Mouse (Mus musculus) liver, embryonic 13.5 days (tissue): ENCODE measurements around the gene Polr3gl. TPM values are rescaled to one million over a fixed set of nuclear protein-coding genes. Genes with fewer than 3 reads are reported as not detected.

Experiments used
- ATAC-seq: fragments of 200-750 bp; cut with Nextera tagmentation; 2 replicates; pipeline ENCODE4 v1.8.0; 2017; ENCODE audit warnings: low read depth, mild to moderate bottlenecking, moderate number of reproducible peaks, moderate library complexity
- DNase-seq: peaks from one replicate; pipeline ENCODE4 v3.0.0; 2022
- H3K27ac ChIP-seq: fragments of 300-500 bp; sonication (generic); 2 replicates; pipeline ENCODE4 v1.5.1; 2015; ENCODE audit warnings: moderate library complexity, mild to moderate bottlenecking, inconsistent platforms
- H3K27me3 ChIP-seq: fragments of 300-500 bp; sonication (generic); 2 replicates; pipeline ENCODE4 v1.6.1; 2015; ENCODE audit warnings: mild to moderate bottlenecking, inconsistent platforms
- H3K36me3 ChIP-seq: fragments of 300-500 bp; sonication (generic); 2 replicates; pipeline ENCODE4 v1.6.1; 2015; ENCODE audit warnings: mild to moderate bottlenecking, inconsistent platforms
- H3K4me1 ChIP-seq: fragments of 300-500 bp; sonication (generic); replicated peaks from 2 replicates; pipeline ENCODE4 v1.6.1; 2015; ENCODE audit warnings: inconsistent platforms
- H3K4me2 ChIP-seq: fragments of 300-500 bp; sonication (generic); 2 replicates; pipeline ENCODE4 v1.6.1; 2015; ENCODE audit warnings: inconsistent platforms, mild to moderate bottlenecking, moderate library complexity
- H3K4me3 ChIP-seq: fragments of 300-500 bp; sonication (generic); replicated peaks from 2 replicates; pipeline ENCODE4 v1.5.1; 2015; ENCODE audit warnings: mild to moderate bottlenecking, inconsistent platforms
- H3K9ac ChIP-seq: fragments of 300-500 bp; sonication (generic); 2 replicates; pipeline ENCODE4 v1.6.1; 2015; ENCODE audit warnings: mild to moderate bottlenecking, inconsistent platforms
- H3K9me3 ChIP-seq: fragments of 300-500 bp; sonication (generic); replicated peaks from 2 replicates; pipeline ENCODE4 v1.6.1; 2016; ENCODE audit warnings: inconsistent platforms
- WGBS: fragments of 180-500 bp; shearing (Covaris S2); methylation state at CpG from one replicate; pipeline ENCODE4 v1.1.7; 2015; ENCODE audit not compliant: insufficient replicate concordance; 5-methylcytosine and 5-hydroxymethylcytosine counted together
- polyA plus RNA-seq: library from polyadenylated mRNA; unstranded; fragments of >200 nt; fragmentation: Nextera tagmentation; extraction: Ambion mirVana; gene quantifications from 2 replicates; pipeline ENCODE4 v1.2.1, GENCODE M21; 2015

Gene Polr3gl
- polyA plus RNA-seq, 1 experiment from 2014 or later: 13.0 TPM

DNA sequence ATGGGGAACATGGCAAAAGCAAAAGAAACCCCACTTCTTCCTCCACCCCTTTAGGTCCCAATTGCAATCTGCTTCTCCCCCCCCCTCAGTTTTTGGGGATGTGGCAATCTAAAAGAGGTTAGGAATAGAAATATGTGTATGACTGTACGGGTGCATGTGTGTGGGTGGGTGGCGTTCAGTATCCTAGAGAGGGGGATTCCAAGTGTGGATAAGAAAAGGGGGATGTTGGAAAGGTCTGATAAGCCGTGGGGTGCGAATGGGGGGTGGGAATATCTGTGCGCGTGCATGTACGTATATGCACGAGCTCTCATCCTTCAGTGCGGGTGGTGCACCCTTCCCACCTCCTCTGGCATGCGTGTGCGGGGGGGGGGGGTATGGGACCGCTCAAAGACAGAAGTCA, 2.9 kb upstream of the Polr3gl start:
- Histone ChIP-seq H3K27me3 (peaks cover 72% of the 10 kb centered on the region), H3K9me3 (no peaks in the 10 kb centered on the region), H3K27ac (no peak overlapping the region), H3K4me2 (peak overlapping the region; percentile 68), H3K9ac (no peak overlapping the region), H3K4me1 (peaks cover 62% of the 10 kb centered on the region), H3K36me3 (no peaks in the 10 kb centered on the region), H3K4me3 (peak overlapping the region; percentile 53)
- no peak for ATAC-seq
- WGBS: 3% methylated on average over 9 of the region's 12 CpGs
- no peak for DNase-seq

- Histone ChIP-seq H3K4me1 (peaks cover 59% of the 10 kb centered on the region), H3K4me3 (peak within 1 kb of the TSS; percentile 53), H3K27ac (no peak within 1 kb of the TSS), H3K9me3 (no peaks in the 10 kb centered on the region), H3K36me3 (no peaks in the 10 kb centered on the region), H3K4me2 (peak within 1 kb of the TSS; percentile 68), H3K9ac (peak within 1 kb of the TSS; percentile 56), H3K27me3 (peaks cover 67% of the 10 kb centered on the region)
- no peak for ATAC-seq
- WGBS: 5% methylated on average over 20 of the region's 23 CpGs
- no peak for DNase-seq
Observed at GRCm38 (mm10) chr3:96596228-96596707, 2.3 kb upstream of the Polr3gl start, which contains the start of gene Ankrd34a. Gene Ankrd34a (plus strand): TSS chr3:96596636.

DNA sequence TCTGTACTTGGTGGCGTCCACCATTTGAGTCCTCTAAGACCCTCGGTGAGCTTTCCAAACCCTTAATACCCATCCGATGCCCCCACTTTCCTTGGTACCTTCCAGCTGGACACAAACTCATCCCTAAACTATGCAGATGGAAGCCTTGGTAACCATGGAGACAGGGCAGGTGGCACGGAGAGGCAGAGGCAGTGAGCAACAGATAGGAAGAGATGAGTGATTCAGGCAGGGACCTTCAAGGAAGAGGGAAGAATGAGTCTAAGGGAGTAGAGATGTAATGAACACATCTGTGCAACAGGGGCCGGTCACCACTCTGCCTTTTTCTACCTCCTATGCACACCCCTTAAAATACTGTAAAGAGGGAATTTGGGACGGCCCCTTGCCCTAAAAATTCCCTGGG, 1.7 kb upstream of the Polr3gl start:
- Histone ChIP-seq H3K27me3 (peaks cover 60% of the 10 kb centered on the region), H3K9ac (no peak overlapping the region), H3K27ac (no peak overlapping the region), H3K4me2 (no peak overlapping the region), H3K4me1 (peaks cover 54% of the 10 kb centered on the region), H3K9me3 (no peaks in the 10 kb centered on the region), H3K36me3 (0 out of 2 replicates have a peak, but pooled peaks cover 1% of the 10 kb centered on the region), H3K4me3 (no peak overlapping the region)
- ATAC-seq (no peak), DNase-seq (no peak)
- WGBS: 31% methylated on average over 6 of the region's 6 CpGs

- H3K9ac ChIP-seq: no peak overlapping the region
- no peak overlapping the region for H3K4me3 ChIP-seq
- peaks cover 52% of the 10 kb centered on the region for H3K27me3 ChIP-seq
- no peaks in the 10 kb centered on the region for H3K9me3 ChIP-seq
- H3K27ac ChIP-seq: no peak overlapping the region
- no peak overlapping the region for H3K4me2 ChIP-seq
- DNase-seq (no peak), ATAC-seq (no peak)
- peaks cover 46% of the 10 kb centered on the region for H3K4me1 ChIP-seq
- 82% methylated on average over 5 of the region's 5 CpGs for WGBS
- 0 out of 2 replicates have a peak, but pooled peaks cover 6% of the 10 kb centered on the region for H3K36me3 ChIP-seq
Observed at GRCm38 (mm10) chr3:96594851-96595250, 870 bp upstream of the Polr3gl start.

- Histone ChIP-seq H3K4me3 (peak overlapping the region; percentile 63), H3K36me3 (0 out of 2 replicates have a peak, but pooled peaks cover 6% of the 10 kb centered on the region), H3K27me3 (peaks cover 38% of the 10 kb centered on the region), H3K4me1 (peaks cover 44% of the 10 kb centered on the region), H3K27ac (peak overlapping the region; percentile 62), H3K9ac (peak overlapping the region; percentile 73), H3K9me3 (no peaks in the 10 kb centered on the region), H3K4me2 (peak overlapping the region; percentile 82)
- under 1% methylated on average over 10 of the region's 10 CpGs for WGBS
- no peak for ATAC-seq
- no peak for DNase-seq
Observed at GRCm38 (mm10) chr3:96593374-96593773, 607 bp downstream of the Polr3gl start.

GRCm38 (mm10) chr3:96590657-96591056, 3.3 kb downstream of the Polr3gl start:
- WGBS: 73% methylated on average over 4 of the region's 4 CpGs
- peaks cover 17% of the 10 kb centered on the region for H3K4me1 ChIP-seq
- H3K9me3 ChIP-seq: no peaks in the 10 kb centered on the region
- H3K4me2 ChIP-seq: no peak overlapping the region
- peaks cover 10% of the 10 kb centered on the region for H3K27me3 ChIP-seq
- H3K4me3 ChIP-seq: no peak overlapping the region
- no peak for DNase-seq
- H3K36me3 ChIP-seq: 0 out of 2 replicates have a peak, but pooled peaks cover 6% of the 10 kb centered on the region
- ATAC-seq: no peak
- no peak overlapping the region for H3K9ac ChIP-seq
- no peak overlapping the region for H3K27ac ChIP-seq

DNA sequence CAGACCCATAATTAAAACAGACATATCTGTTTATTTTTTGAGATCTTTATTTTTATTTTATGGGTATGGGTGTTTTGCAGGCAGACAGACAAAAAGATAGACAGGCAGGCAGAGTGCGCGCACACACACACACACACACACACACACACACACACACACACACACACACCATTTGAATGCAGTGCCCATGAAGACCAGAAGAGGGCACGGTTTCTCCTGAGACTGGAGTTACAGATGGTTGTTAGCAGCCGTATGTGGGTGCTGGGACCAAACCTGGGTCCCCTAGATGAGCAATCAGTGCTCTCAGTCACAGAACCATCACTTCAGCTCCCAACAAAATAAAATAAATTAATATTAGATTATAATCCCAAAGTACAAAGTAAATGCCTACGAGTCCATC, 10.6 kb downstream of the Polr3gl start:
- H3K4me2 ChIP-seq: no peak overlapping the region
- no peaks in the 10 kb centered on the region for H3K27me3 ChIP-seq
- H3K9ac ChIP-seq: no peak overlapping the region
- no peak overlapping the region for H3K4me3 ChIP-seq
- DNase-seq: no peak
- H3K27ac ChIP-seq: no peak overlapping the region
- peaks cover 24% of the 10 kb centered on the region for H3K4me1 ChIP-seq
- 80% methylated on average over 5 of the region's 5 CpGs for WGBS
- no peaks in the 10 kb centered on the region for H3K9me3 ChIP-seq
- no peaks in the 10 kb centered on the region for H3K36me3 ChIP-seq
- no peak for ATAC-seq

DNA sequence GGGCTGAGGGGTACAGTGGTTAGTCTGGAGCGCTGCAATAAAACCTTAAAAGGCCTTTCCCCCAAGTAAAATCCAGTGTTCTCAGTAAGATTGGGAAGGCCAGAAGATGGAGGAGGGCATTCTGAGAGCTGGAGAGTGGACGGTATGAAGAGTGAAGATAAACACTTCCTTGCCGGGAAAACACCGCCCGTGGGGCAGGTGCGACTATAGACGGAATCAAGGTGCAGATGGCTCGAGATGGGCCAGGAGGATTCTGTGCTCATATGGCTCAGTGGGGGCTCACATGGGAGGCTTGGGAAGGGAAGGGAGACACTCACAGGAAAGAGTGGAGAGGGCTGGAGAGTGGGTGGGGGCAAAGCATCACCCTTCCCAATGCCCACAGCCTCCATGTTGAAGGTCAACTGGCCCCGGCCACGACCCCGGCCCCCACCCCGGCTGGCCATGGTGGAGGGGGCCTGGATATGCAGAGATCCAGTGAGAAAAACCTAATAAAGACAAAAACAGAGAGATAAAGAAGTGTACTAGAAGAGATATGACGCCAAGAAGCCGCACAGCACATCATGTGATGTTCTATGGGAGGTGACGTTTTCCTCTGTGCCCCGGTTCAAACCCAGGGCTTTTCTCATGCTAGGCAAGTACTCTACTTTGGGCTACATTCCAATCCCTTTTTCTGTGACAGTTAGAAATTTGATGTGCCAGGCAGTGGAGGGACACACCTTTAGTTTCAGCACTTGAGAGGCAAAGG, 12.0 kb downstream of the Polr3gl start:
- Histone ChIP-seq H3K4me3 (no peak overlapping the region), H3K4me1 (peaks cover 33% of the 10 kb centered on the region), H3K27ac (no peak overlapping the region), H3K36me3 (no peaks in the 10 kb centered on the region), H3K4me2 (no peak overlapping the region), H3K9ac (no peak overlapping the region), H3K9me3 (no peaks in the 10 kb centered on the region), H3K27me3 (no peaks in the 10 kb centered on the region)
- WGBS: 77% methylated on average over 16 of the region's 16 CpGs
- ATAC-seq: no peak
- no peak for DNase-seq

DNA sequence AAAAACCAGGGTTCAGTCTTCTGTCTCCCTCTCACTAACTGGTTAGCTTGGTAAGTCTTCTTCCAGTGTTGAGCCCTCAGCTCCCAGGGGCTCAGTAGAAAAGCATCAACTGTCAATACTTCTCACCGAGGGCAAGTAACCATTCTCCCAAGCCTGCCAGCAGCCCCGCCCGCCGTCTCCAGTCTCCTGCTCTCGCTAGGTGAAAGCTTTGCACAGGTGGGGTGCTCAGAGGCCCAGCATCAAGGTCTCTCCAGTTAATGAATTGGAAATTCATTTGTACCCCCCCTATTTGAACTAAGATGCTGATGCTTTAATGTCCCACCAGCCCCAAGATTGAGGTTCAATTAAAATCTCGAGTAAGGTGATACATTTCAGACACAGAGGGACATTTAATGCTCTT, 12.8 kb downstream of the Polr3gl start:
- H3K27ac ChIP-seq: no peak overlapping the region
- WGBS: 61% methylated on average over 6 of the region's 6 CpGs
- H3K4me2 ChIP-seq: 0 out of 2 replicates have a peak overlapping the region, but pooled peaks have one; percentile 61
- DNase-seq (no peak), ATAC-seq (no peak)
- H3K4me3 ChIP-seq: no peak overlapping the region
- no peaks in the 10 kb centered on the region for H3K36me3 ChIP-seq
- peaks cover 41% of the 10 kb centered on the region for H3K4me1 ChIP-seq
- H3K9ac ChIP-seq: no peak overlapping the region
- H3K9me3 ChIP-seq: no peaks in the 10 kb centered on the region
- no peaks in the 10 kb centered on the region for H3K27me3 ChIP-seq

DNA sequence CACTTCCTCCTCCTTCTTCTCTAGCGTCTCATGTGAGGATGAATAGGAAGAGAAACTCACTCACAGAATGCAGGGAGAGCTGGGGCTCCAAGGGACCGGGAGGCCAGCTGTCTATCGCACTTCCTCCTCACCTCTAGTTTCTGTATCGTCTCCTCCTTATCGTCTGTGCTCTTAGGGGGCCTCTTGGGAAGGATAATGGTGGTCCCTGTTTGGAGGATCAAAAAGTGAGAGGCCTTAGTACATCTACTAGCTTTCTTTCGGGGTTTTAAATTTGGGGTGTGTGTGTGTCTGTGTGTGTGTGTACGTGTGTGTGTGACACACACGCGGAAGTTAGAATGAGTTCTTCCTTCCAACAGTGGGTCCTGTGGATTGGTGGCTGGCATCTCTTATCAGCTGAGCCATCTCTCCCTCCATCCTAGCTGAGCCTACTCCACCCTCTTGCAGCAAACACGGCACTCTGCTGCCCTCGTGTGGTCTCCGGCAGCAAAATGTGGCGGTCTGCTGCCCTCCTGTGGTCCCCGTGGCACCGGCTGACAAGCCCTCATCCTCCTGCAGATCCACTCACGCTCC, 14.0 kb downstream of the Polr3gl start:
- Histone ChIP-seq H3K9ac (peak overlapping the region; percentile 45), H3K4me2 (peak overlapping the region; percentile 61), H3K4me3 (peak overlapping the region; percentile 33), H3K27me3 (no peaks in the 10 kb centered on the region), H3K36me3 (no peaks in the 10 kb centered on the region), H3K4me1 (peaks cover 52% of the 10 kb centered on the region), H3K27ac (peak overlapping the region; percentile 34), H3K9me3 (no peaks in the 10 kb centered on the region)
- WGBS: 4% methylated on average over 16 of the region's 16 CpGs
- DNase-seq (peak; percentile 78), ATAC-seq (peak; percentile 71)

GRCm38 (mm10) chr3:96579239-96579750, 14.7 kb downstream of the Polr3gl start:
- Histone ChIP-seq H3K36me3 (no peaks in the 10 kb centered on the region), H3K9ac (no peak overlapping the region), H3K4me2 (peak overlapping the region; percentile 61), H3K9me3 (no peaks in the 10 kb centered on the region), H3K4me3 (no peak overlapping the region), H3K27ac (0 out of 2 replicates have a peak overlapping the region, but pooled peaks have one; percentile 34), H3K4me1 (peaks cover 54% of the 10 kb centered on the region), H3K27me3 (no peaks in the 10 kb centered on the region)
- 68% methylated on average over 4 of the region's 4 CpGs for WGBS
- DNase-seq (no peak), ATAC-seq (no peak)
